Mouse (Mus musculus) urinary bladder, postnatal 14 days (tissue): ENCODE measurements at regions not wholly inside any gene's neighbourhood (a gene's known extent, or its start where the extent isn't known, plus 50 kb on each side); places are given as distances from the start of the nearest gene placed in this dataset.

Source experiments
- DNase-seq: peaks from one replicate; pipeline ENCODE4 v3.0.0; 2021; ENCODE audit warnings: low spot score

DNA sequence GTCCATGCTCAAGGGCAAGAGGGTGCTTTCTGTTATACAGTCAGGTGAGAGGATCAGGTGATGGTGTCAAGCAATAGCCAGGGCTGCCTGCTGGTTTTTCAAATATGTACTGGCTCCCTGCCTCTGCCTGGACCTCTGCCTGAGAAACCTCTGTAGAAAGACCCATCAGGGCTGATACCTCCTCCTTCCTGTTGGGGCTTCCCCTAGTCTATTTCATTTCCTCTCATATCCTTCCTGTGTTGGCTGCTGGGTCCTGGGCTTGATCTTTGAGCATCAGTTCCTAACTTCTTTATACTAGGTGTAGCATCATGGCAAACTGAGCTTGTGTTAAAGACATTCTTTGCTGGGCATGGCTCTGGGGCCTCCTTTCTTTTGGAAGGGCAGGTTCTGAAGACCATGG, 89.5 kb downstream of the Tmem38b start:
- DNase-seq: no peak

- peak; percentile 56 for DNase-seq
Measured at GRCm38 (mm10) chr4:53919188-53919587, 93.3 kb downstream of the Tmem38b start.

DNA sequence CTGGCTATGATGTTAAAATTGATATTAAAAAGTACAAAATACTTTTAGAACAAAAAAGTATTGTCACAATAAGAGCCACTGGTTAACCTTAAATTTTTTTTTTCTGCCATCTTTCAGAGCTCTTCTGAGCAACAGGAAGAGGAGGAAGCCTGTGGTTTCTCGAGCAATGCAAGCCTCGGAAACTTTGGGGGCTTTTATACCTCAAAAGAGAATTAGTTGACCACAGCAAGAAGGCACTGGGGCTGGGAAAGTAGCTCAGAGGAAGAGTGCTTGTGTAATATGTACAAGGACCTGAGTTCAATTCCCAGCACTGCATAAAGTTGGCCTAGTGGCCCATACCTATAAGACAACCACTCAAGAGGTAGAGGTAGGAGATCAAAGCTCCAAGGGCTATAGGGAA, 94.7 kb downstream of the Tmem38b start:
- DNase-seq: no peak

DNA sequence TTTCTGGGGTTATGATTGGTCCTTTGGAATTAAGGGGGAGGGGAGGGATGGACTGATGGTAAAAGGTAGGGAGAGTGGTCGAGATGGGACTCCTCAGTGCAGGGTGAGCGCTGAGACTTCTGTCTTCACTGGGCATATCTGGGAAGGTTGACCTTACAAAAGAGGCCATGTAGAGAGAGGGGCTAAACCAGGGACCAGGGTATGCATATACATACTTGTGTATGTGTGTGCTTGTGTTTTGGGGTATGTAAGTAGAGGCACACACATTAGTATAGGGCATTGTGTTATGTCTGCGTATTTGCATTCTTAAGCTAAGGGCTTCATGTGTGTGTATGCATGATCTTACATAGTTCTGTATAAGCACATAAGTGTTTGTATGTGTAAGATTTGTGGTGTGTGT, 105.2 kb downstream of the Tmem38b start:
- no peak for DNase-seq

DNA sequence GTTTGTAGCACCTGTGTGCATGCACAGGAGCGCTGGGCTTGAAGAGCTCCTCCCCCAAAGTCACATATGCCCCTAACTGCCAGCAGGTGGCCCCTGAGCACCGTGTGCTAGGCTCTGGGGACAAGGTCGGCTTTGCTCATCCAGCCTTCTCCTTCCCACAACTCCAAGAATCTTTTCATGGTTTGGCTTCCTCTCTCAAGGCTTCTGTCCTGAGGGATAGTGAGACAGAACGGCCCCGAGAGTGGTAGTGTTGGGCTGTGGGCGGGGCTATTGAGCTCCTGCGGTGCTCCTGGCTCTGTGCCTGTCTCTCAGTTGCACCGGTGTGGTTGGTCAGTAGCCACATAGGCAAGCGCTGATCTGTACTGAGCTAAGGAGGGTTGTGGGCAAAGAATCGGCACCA, 105.7 kb downstream of the Tmem38b start:
- peak; percentile 36 for DNase-seq

- DNase-seq: no peak
Measured at GRCm38 (mm10) chr4:53935306-53935705, 109.5 kb downstream of the Tmem38b start.

DNA sequence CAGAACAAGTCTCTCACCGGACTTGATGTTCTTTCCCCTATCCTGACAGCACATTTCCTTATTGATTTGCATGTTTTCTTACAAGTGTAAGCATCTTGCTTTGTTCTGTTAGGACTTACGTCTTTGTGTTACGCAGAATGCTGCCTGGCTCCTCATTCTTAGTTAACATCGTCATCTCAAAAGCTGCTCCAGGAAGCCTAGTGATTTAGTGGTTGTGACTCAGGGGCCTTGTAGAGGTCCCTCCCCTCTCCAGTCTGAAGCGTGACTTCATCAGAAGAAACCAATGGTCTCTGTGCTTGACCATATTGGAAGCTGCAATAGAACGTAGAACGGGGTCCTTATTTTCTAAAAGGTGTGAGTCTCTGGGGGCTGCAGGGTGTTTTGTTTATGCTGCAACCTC, 122.9 kb downstream of the Tmem38b start:
- DNase-seq: no peak

DNA sequence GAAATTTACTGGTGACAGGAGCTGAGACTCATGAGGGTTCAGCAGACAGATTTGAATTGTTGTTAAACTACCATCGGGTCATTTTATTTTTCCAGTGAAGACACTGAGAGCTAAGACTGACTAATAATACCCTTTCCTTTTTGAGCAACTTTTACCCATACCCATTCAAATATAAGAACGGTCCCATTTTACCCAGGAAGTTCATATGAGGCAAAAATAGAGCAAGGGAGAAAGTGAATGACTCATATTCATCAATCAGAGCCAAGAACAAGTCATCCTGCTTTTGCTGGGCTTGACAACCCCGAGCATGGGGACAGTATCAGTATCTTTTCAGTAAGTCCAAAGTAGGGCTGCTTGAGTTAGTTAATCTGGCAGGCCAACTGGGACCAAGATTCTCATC, 123.3 kb downstream of the Tmem38b start:
- DNase-seq: no peak

GRCm38 (mm10) chr4:53950496-53950895, 124.7 kb downstream of the Tmem38b start:
- no peak for DNase-seq

DNA sequence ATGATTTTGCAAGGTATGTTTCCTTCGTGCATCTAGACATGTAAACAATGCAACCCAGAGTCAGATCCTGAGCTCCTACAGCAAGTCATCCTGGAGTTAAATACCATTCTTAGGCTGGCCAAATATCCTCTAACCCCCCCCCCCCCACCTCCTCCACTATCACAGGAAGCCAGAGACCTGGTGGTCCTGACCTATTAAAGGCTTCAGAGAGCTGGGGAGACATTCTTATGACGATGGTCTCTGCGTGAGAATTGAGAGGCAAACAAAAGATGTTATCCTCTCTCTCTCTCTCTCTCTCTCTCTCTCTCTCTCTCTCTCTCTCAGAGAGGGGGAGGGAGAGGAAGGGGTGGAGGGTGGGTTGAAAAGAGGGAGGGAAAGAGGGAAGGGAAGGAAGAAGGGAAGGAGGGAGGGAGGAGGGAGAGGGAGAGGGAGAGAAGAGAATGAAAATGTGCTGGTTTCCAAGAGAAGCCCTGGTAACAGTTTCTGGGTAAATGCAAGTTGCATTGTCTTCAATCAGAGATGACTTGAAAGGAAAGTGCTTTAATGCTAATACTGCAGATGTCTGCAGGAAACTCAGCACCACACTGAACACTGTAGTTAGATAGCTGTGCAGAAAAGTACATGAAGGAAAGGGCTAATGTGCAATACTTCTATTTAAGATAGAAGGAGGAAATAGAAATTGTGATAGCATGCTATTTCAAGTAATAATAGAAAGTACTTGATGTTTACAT, 125.3 kb downstream of the Tmem38b start:
- no peak for DNase-seq

DNA sequence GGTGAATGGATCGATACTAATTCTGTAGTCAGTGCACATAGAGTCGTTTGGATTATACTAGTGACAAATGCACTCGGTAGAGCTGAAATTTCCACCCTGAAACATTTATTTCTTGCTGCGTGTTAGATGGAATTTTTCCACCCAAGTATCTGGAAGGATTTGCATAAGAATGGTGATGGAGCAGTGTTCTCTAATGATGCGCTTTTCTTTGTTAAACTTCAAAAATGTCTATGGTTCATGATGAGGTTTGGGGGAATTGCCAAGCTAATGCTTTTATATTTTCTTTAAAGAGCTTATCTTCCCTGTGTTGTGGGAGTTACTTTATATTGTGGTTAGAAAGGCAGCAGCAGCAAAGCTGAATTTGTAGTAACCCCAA, 125.9 kb downstream of the Tmem38b start:
- no peak for DNase-seq

DNA sequence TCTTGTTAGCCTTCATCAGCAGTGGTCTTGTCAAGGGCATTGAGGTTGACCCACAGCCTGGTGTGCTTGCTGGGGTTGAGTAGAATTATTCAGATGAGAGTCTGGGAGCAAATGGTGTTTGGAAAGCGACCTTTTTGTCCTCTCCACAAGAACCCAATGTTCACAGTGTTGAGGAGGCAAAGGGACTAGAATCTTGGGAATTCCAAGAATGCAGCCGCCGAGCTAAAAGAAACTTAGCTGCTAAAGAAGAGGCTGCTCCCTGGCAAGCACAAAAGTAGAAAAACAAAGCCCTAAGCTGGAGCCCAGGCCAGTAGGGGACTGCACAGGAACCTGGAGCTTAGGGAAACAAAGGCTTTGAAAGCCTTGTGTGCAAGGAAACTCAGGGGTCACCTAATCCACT, 126.4 kb downstream of the Tmem38b start:
- DNase-seq: no peak

DNA sequence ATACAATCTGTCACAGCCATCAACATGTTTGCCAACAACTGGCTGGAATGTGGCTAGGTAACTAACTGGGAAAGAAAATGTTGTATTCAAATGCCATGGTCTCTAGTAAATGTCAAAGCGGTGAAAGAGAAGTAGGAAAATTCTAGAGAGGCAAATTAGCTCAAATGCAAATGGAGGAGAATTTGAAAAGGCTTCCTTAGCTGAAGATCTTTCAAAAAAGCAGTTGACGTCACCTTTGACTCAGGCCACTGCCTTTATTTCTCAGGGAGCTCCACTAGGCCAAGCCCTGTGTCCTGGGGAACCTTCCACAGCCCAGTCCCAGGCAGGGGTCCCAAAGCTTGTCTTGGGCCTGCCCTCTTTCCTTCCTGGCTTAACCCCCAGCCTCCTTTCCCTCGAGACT, 136.6 kb downstream of the Tmem38b start:
- no peak for DNase-seq

GRCm38 (mm10) chr4:53970461-53970860, 144.6 kb downstream of the Tmem38b start:
- no peak for DNase-seq

DNA sequence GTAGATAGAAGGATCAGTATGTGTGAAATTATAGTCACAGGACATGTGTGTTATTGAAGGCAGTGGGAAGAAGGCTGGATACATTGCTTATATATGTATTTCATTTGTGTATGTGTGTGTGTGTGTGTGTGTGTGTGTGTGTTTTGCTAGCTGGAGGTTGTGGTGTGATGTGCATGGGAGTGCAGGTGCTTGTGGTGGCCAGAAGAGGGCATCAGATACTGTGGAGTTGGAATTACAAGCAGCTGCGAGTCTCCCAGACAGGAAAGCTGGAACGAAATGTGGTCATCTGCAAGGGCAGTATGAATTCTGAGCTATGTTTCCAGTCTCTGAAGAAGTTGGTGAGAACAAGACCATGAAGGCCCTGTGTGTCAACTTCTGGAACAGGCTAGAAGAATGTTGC, 145.1 kb downstream of the Tmem38b start:
- DNase-seq: no peak

DNA sequence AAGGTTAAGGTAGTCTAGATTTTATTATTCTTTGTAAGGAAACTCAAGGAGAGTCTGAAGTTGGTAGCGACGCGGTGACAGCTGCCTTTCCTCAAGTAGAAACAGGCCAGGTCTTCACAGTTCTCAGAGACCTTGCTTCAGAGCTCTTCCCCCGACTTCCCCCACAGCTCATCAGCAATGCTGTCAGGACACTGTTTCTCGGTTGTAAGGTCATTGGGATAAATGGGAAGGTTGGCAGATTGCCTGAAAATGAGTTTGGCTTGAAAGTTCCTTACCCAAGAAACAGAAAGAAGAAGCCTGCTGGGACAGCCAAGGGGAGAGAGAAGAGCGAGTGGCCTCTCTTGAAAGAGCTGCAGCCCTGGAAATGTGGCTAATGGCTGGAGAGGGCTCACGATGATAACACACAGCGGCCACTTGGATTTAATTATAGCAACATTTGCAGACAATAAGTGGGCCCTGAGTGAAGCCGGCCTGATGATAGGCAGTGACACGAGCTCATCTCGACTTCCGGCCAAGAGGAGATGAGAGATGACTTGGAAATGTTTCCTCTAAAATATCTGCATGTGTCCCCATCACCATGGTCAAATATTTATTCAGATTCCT, 150.3 kb downstream of the Tmem38b start:
- no peak for DNase-seq

DNA sequence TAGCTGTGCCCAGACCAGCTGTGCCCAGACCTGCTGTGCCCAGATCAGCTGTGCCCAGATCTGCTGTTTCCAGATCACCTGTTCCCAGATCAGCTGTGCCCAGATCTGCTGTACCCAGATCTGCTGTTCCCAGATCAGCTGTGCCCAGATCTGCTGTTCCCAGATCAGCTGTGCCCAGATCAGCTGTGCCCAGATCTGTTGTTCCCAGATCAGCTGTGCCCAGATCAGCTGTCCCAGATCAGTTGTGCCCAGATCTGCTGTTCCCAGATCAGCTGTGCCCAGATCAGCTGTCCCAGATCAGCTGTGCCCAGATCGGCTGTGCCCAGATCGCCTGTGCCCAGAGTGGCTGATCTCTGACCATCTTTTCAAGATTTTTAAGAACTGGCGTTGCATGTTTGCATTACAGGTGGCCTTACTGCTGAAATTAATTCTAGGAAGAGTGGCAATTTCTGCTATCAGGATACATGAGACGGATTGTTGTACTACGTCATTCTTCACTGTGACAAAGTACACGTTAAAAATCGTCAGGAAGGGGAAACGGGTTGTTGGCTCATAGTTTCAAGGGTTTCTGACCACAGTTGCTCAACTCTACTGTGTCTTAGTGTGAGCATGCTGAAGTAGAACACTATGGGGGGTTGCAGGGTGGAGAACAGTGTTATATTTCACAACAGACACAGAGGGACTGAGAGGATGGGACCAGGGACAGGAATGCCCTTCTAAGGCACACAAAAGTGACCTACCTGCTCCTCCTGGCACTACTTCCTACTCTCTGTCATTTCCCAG, 160.9 kb downstream of the Tmem38b start:
- no peak for DNase-seq

DNA sequence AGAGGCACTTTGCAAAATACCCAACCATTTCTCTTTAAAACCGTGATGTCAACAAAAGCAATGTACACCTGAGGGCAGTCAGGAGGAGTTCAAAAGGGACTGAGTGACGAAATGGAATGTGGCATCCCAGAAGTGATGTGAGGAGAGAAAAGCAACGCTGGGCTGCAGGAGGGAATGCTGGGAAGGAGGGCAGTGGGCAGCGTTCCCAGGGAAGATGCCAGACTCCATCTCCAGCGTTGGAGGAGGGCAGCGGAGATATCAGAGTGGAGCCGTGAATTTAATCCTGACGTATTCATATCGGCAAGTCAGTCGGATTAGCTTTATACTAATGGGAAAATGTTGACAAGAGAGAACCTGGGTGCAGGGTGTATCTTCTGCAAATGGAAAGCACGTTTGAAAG, 161.7 kb downstream of the Tmem38b start:
- no peak for DNase-seq

GRCm38 (mm10) chr4:54021069-54021829, 195.4 kb downstream of the Tmem38b start:
- DNase-seq: no peak

DNA sequence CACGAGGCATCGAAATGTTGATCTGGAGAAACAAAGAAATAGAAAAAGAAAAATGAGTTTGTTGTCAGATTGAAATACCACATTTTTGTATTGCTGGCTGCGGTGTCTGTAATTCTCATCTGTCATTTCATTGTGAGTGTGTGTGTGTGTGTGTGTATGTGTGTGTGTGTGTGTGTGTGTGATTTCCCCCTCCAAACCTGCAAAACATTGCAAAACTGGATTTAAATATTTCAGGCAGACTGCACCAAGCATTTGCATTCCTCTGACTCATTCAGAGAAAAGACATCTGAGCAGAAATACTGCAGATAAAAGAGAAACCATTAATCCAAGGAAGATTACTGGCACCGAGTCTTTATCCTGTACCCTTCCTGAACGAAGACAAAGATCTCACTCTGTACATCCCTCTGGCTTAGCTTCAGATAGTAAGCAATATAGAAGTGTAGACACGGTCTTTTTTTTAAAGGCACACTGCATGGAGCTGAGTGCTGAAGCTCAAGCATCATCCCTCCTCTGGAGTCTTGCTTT, 196.1 kb downstream of the Tmem38b start:
- no peak for DNase-seq

GRCm38 (mm10) chr4:54026919-54027318, 201.1 kb downstream of the Tmem38b start:
- no peak for DNase-seq

- no peak for DNase-seq
Measured at GRCm38 (mm10) chr4:54027565-54028237, 201.9 kb downstream of the Tmem38b start.
